Mouse (Mus musculus): Measurements from ENCODE around the gene Ttn.

DNA sequence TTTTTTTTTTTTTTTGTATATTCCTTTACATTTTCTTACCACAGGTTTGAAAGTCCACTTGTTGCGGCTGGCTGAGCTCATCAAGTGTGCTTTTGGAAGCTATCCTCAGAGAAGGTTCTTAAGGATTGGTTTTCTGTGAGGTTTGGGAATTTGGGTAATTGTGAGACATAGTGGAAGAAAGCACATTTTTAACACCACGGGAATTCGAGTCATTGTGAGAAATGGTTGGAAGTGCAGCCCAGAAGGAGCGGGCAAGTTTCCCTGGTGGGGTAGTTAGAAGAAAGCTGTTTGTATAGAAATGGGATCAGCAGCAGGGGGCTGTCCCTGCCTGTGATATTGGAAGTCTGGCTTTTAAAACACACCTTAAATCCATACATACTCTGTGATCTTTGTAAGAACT, 306.4 kb downstream of the Ttn start:
- TF ChIP-seq CTCF (IDR thresholded peaks at IDR 0.05; ENCODE audit: borderline replicate concordance, extremely low read depth, insufficient read depth, insufficient read length) (no peak), POLR2A (IDR thresholded peaks at IDR 0.05; ENCODE audit: borderline replicate concordance, extremely low read depth, insufficient read depth, insufficient read length, poor library complexity, severe bottlenecking) (no peak)

All from brain, embryonic 14.5 days (tissue).